Mouse (Mus musculus) bone marrow macrophage, adult 2 months (primary cell): ENCODE results near the gene Zswim3.

Experiments
- CTCF ChIP-seq: IDR thresholded peaks from 2 replicates; pipeline ENCODE4 v1.5.1; 2012; ENCODE audit warnings: low read depth, mild to moderate bottlenecking, low read length, moderate library complexity
- POLR2A ChIP-seq: IDR thresholded peaks from 2 replicates; pipeline ENCODE4 v1.6.1; 2012; ENCODE audit warnings: mild to moderate bottlenecking, low read depth, low read length, borderline replicate concordance

- TF ChIP-seq CTCF (no peak), POLR2A (no peak)
Observed at GRCm38 (mm10) chr2:164817703-164818102, 12.8 kb downstream of the Zswim3 start.
